Mouse (Mus musculus): ENCODE results near the gene Mknk2. TPM values are rescaled to one million over a fixed set of nuclear protein-coding genes. Genes with fewer than 3 reads are reported as not detected.
A peak's percentile ranks its signal among the peaks of the same experiment; 100 is the strongest.
"Not testable (repeated sequence)": the region's sequence is repeated elsewhere in the genome, so short reads cannot be mapped to it uniquely, and the experiment has no call there.

Gene Mknk2
- polyA plus RNA-seq, 1 experiment: 54.0 TPM

DNA sequence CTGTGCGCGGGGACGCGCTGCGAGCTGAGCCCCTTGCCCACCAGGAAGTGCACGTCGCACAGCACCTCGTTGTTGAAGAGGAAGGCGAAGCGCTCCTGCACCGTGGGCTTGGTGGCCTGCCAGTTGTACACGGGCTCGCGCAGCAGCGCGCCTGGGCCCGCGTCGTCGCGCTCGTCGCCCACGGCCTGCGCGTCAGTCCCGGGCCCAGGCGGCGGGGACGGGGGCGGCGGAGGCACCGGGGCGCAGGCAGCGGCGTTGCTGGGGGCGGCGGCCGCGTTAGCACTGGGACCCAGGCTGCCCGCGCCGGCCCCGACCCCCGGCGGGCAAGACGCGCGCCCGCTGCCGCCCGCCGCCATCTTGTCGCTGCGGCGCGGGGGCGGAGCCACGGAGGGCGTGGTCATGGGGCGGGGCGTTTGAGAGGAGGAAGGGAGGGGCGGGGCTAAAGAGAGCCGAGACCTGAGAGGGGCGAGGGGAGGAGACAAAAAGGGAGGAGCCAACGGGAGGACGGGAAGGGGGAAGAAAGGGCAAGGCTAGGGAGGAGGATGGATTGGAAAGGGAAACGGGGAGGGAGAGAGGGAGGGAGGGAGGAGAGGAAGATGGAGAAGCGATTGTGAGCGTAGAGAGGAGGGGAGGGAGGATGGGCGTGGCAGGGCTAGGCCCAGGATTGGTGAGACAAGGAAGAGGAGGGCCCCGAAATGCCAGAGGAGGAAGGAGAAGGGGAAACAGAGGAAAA, 21.6 kb downstream of the Mknk2 start:
- no peak for TF ChIP-seq CTCF (IDR thresholded peaks at IDR 0.05; ENCODE audit: extremely low read depth, insufficient read depth, low read length)
- TF ChIP-seq POLR2A (IDR thresholded peaks at IDR 0.05; ENCODE audit: extremely low read depth, insufficient read depth, low read length): peak; percentile 53; the same call in 1 of the 2 replicates
- H3K4me1 ChIP-seq (ENCODE audit: control insufficient read depth, insufficient read depth, low read length): peaks cover 9% of the 10 kb centered on the region; the same call in 1 of the 2 replicates
- peak overlapping the region; percentile 41; the same call in 1 of the 2 replicates for H3K27ac ChIP-seq (ENCODE audit: insufficient read depth, low read length)
- H3K4me3 ChIP-seq (ENCODE audit: insufficient read depth, low read length): peak overlapping the region; percentile 69

GRCm38 (mm10) chr10:80655406-80656129, 22.3 kb downstream of the Mknk2 start:
- TF ChIP-seq CTCF (IDR thresholded peaks at IDR 0.05; ENCODE audit: extremely low read depth, insufficient read depth, low read length) (no peak), POLR2A (IDR thresholded peaks at IDR 0.05; ENCODE audit: extremely low read depth, insufficient read depth, low read length) (no peak)
- H3K27ac ChIP-seq (ENCODE audit: insufficient read depth, low read length): peak overlapping the region; percentile 20; the same call in 1 of the 2 replicates
- peaks cover 9% of the 10 kb centered on the region; the same call in 1 of the 2 replicates for H3K4me1 ChIP-seq (ENCODE audit: control insufficient read depth, insufficient read depth, low read length)
- peak overlapping the region; percentile 69 for H3K4me3 ChIP-seq (ENCODE audit: insufficient read depth, low read length)

GRCm38 (mm10) chr10:80654866-80655265, 23.0 kb downstream of the Mknk2 start:
- Histone ChIP-seq H3K4me3 (ENCODE audit: insufficient read depth, low read length) (peak overlapping the region; percentile 69; the same call in 1 of the 2 replicates), H3K4me1 (ENCODE audit: control insufficient read depth, insufficient read depth, low read length) (peaks cover 9% of the 10 kb centered on the region; the same call in 1 of the 2 replicates), H3K27ac (ENCODE audit: insufficient read depth, low read length) (no peak overlapping the region)
- TF ChIP-seq CTCF (IDR thresholded peaks at IDR 0.05; ENCODE audit: extremely low read depth, insufficient read depth, low read length): no peak
- no peak for TF ChIP-seq POLR2A (IDR thresholded peaks at IDR 0.05; ENCODE audit: extremely low read depth, insufficient read depth, low read length)

DNA sequence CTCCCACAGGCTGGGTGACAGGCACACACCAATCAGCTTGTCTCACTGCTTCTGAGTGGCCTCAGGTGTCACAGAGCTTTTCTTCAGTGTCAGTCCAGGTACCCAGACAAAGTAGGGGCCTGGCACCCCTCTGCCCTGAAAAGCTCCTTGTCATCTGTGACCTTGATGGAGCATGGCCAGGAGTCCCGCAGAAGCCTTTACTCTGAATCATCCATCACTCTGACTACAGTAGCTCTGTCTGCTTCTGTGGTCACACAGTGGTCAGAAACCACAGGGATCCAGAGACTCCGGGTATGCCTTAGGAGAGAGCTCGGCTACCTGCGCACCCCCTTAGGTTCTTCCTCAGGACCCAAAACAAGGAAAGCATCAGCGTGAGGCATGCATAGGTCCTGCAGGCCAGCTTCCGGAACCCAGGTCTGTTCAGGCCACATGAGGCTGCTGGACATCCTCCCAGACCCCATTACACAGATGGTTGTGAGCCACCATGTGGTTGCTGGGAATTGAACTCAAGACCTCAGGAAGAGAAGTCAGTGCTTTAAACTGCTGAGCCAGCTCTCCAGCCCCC, 24.7 kb downstream of the Mknk2 start:
- Histone ChIP-seq H3K4me1 (ENCODE audit: control insufficient read depth, insufficient read depth, low read length) (peaks cover 9% of the 10 kb centered on the region; the same call in 1 of the 2 replicates), H3K4me3 (ENCODE audit: insufficient read depth, low read length) (no peak overlapping the region), H3K27ac (ENCODE audit: insufficient read depth, low read length) (no peak overlapping the region)
- TF ChIP-seq POLR2A (IDR thresholded peaks at IDR 0.05; ENCODE audit: extremely low read depth, insufficient read depth, low read length): no peak

DNA sequence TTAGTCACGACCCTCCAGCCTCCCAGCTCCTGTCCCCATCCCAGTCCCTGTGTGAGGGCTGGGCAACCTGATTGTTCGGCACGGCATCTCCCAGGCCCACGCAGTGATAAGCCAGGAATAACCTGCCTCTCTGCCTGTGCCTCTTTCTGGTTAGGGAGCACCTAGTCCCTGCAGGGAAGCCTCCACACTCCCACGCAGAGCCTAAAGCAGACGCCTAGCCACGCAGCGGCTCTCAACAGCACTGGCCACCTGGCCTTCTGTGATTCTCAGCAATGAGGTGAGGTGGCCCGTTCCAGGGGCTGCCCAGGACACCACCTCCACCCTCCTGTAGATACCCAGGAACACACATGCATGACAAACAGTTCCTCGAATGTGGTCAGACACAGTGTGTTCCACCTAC, 27.5 kb downstream of the Mknk2 start:
- H3K4me3 ChIP-seq (ENCODE audit: insufficient read depth, low read length): no peak overlapping the region
- TF ChIP-seq POLR2A (IDR thresholded peaks at IDR 0.05; ENCODE audit: extremely low read depth, insufficient read depth, low read length): no peak
- TF ChIP-seq CTCF (IDR thresholded peaks at IDR 0.05; ENCODE audit: extremely low read depth, insufficient read depth, low read length): no peak
- no peak overlapping the region for H3K27ac ChIP-seq (ENCODE audit: insufficient read depth, low read length)
- peaks cover 6% of the 10 kb centered on the region; the same call in 1 of the 2 replicates for H3K4me1 ChIP-seq (ENCODE audit: control insufficient read depth, insufficient read depth, low read length)

DNA sequence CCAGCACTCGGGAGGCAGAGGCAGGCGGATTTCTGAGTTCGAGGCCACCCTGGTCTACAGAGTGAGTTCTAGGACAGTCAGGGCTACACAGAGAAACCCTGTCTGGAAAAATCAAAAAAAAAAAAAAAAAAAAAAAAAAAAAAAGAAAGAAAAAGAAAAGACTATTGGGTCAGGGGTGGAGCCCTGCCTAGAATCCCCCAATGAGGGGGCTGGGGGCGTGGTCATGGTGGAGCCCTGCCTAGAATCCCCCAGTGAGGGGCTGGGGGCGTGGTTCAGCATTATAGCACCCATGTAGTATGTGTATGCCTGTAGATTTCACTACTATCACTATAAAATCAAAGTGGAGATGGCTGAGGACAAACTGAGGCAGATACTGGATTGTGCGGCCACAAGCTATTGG, 28.0 kb downstream of the Mknk2 start:
- H3K27ac ChIP-seq (ENCODE audit: insufficient read depth, low read length); H3K4me3 ChIP-seq (ENCODE audit: insufficient read depth, low read length); H3K4me1 ChIP-seq (ENCODE audit: control insufficient read depth, insufficient read depth, low read length): not testable (repeated sequence)

- TF ChIP-seq CTCF (IDR thresholded peaks at IDR 0.05; ENCODE audit: extremely low read depth, insufficient read depth, low read length) (no peak), POLR2A (IDR thresholded peaks at IDR 0.05; ENCODE audit: extremely low read depth, insufficient read depth, low read length) (no peak)
- no peaks in the 10 kb centered on the region; the same call in 1 of the 2 replicates for H3K4me1 ChIP-seq (ENCODE audit: control insufficient read depth, insufficient read depth, low read length)
- H3K27ac ChIP-seq (ENCODE audit: insufficient read depth, low read length): no peak overlapping the region
- no peak overlapping the region for H3K4me3 ChIP-seq (ENCODE audit: insufficient read depth, low read length)
These were observed 31.0 kb downstream of the Mknk2 start for GRCm38 (mm10) chr10:80646936-80647335.

GRCm38 (mm10) chr10:80635345-80635744, 42.6 kb downstream of the Mknk2 start:
- no peak overlapping the region for H3K4me3 ChIP-seq (ENCODE audit: insufficient read depth, low read length)
- no peak for TF ChIP-seq POLR2A (IDR thresholded peaks at IDR 0.05; ENCODE audit: extremely low read depth, insufficient read depth, low read length)
- TF ChIP-seq CTCF (IDR thresholded peaks at IDR 0.05; ENCODE audit: extremely low read depth, insufficient read depth, low read length): no peak
- H3K4me1 ChIP-seq (ENCODE audit: control insufficient read depth, insufficient read depth, low read length): peaks cover under 1% of the 10 kb centered on the region; the same call in 1 of the 2 replicates
- H3K27ac ChIP-seq (ENCODE audit: insufficient read depth, low read length): no peak overlapping the region

DNA sequence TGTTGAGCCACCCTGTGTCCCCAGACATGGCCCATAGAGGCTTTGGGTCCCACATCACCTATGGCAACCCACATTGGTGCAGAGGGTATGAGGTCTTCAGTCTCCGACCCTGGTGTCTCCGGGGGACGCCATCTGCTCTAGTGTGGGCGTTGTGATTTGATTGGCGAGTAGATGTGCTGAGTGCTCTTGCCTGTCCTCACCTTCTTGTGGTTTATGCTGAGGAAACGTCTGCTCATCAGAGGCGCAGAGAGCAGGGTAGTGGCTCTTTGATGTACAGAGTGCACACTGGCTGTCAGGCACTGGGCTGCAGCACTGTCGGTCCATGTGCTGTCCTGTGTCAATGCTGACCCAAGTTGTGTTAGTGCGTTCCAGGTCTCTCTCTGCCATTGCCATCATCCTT, 49.0 kb downstream of the Mknk2 start:
- no peak overlapping the region for H3K27ac ChIP-seq (ENCODE audit: insufficient read depth, low read length)
- no peak for TF ChIP-seq CTCF (IDR thresholded peaks at IDR 0.05; ENCODE audit: extremely low read depth, insufficient read depth, low read length)
- TF ChIP-seq POLR2A (IDR thresholded peaks at IDR 0.05; ENCODE audit: extremely low read depth, insufficient read depth, low read length): no peak
- H3K4me3 ChIP-seq (ENCODE audit: insufficient read depth, low read length): no peak overlapping the region
- peaks cover 12% of the 10 kb centered on the region for H3K4me1 ChIP-seq (ENCODE audit: control insufficient read depth, insufficient read depth, low read length)
